Mouse (Mus musculus) bone marrow macrophage, adult 2 months (primary cell): ENCODE measurements at regions not wholly inside any gene's neighbourhood (a gene's known extent, or its start where the extent isn't known, plus 50 kb on each side); places are given as distances from the start of the nearest gene placed in this dataset.

Experiments
- H3K27ac ChIP-seq: 2 replicates; pipeline ENCODE4 v1.5.1; 2012; ENCODE audit warnings: low read depth, low read length; ENCODE audit not compliant: insufficient read depth
- H3K4me1 ChIP-seq: 2 replicates; pipeline ENCODE4 v1.6.1; 2012; ENCODE audit warnings: low read length; ENCODE audit not compliant: control insufficient read depth, insufficient read depth
- H3K4me3 ChIP-seq: 2 replicates; pipeline ENCODE4 v1.5.1; 2012; ENCODE audit warnings: mild to moderate bottlenecking, low read length, moderate library complexity; ENCODE audit not compliant: insufficient read depth
- CTCF ChIP-seq: IDR thresholded peaks from 2 replicates; pipeline ENCODE4 v1.5.1; 2012; ENCODE audit warnings: low read depth, mild to moderate bottlenecking, low read length, moderate library complexity
- POLR2A ChIP-seq: IDR thresholded peaks from 2 replicates; pipeline ENCODE4 v1.6.1; 2012; ENCODE audit warnings: mild to moderate bottlenecking, low read depth, low read length, borderline replicate concordance

GRCm38 (mm10) chr3:9346857-9347445 is 262.9 kb downstream of the Zfp704 start:
- Histone ChIP-seq H3K4me1 (peaks cover 3% of the 10 kb centered on the region; the same call in 1 of the 2 replicates), H3K4me3 (peak overlapping the region; percentile 56), H3K27ac (no peak overlapping the region)
- TF ChIP-seq POLR2A (no peak), CTCF (no peak)

DNA sequence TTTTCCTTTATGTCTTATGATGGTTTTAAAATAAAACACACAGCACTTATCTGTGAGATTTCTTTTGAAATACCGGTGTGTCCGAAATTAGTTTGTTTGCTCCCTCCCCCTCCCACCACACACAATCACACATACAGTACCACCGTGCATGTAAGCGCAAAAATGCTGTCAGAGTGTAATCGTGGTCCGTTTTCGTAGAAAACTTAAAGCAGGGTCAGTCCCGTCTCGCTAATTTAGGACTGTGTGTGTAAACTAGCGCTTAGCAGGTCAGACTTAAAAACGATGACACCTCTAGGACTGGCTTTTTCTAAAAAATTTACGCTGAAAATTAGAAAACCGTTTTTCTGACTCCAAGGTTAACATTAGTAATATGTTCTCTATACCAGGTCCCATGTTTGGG is 263.5 kb downstream of the Zfp704 start:
- Histone ChIP-seq H3K4me1 (peaks cover 3% of the 10 kb centered on the region; the same call in 1 of the 2 replicates), H3K27ac (no peak overlapping the region), H3K4me3 (no peak overlapping the region)
- TF ChIP-seq CTCF (no peak), POLR2A (no peak)

GRCm38 (mm10) chr3:9345885-9346284 is 264.0 kb downstream of the Zfp704 start:
- Histone ChIP-seq H3K27ac (no peak overlapping the region), H3K4me1 (peaks cover 5% of the 10 kb centered on the region), H3K4me3 (no peak overlapping the region)
- TF ChIP-seq CTCF (no peak), POLR2A (no peak)

DNA sequence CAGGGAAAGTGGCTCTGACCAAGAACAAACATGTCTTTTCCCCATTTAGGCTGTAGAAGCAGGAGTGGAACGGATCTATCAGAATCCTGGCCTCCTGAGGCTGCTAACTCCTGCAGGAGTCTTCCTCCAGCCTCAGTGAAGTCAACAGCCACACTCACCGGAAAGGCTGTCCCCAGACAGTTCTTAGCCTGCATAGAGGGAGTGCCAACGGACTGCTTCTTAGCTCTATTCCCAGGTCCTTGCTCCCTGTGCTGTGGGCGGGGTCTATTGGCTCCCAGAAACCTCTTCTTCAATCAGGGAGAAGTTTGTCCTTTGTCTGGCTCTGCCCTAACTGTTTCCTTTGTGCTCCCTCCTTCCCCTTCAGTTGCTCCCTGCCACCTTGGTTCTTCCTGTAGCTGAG is 266.3 kb downstream of the Zfp704 start:
- peaks cover 14% of the 10 kb centered on the region for H3K4me1 ChIP-seq
- no peak overlapping the region for H3K27ac ChIP-seq
- no peak overlapping the region for H3K4me3 ChIP-seq
- TF ChIP-seq CTCF = no peak
- no peak for TF ChIP-seq POLR2A

- no peak overlapping the region for H3K4me3 ChIP-seq
- no peak overlapping the region for H3K27ac ChIP-seq
- TF ChIP-seq CTCF = no peak
- TF ChIP-seq POLR2A = no peak
- peaks cover 11% of the 10 kb centered on the region for H3K4me1 ChIP-seq
Observed at GRCm38 (mm10) chr3:9342167-9342566, 267.7 kb downstream of the Zfp704 start.

DNA sequence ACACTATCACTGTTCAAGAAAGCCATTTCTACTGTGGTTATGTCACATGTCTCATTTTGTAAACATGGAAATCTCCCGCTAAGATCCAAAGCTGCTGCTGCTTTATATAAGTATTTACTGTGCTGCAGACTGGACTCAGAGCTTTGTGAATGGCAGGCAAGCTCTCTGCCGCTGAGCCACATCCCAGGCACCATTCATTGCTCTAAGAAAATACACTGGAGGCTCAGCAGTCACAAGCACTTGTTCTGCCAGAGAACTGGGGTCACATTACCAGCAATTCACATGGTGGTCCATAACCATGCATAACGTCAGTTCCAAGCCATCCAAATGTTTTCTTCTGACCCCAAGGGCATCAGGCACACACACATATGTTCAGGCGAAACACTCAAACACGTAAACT is 268.2 kb downstream of the Zfp704 start:
- no peak for TF ChIP-seq CTCF
- no peak overlapping the region for H3K4me3 ChIP-seq
- H3K4me1 ChIP-seq = peaks cover 11% of the 10 kb centered on the region
- no peak overlapping the region for H3K27ac ChIP-seq

- H3K27ac ChIP-seq = no peak overlapping the region
- TF ChIP-seq CTCF = no peak
- no peak for TF ChIP-seq POLR2A
- H3K4me3 ChIP-seq = no peak overlapping the region
- H3K4me1 ChIP-seq = peaks cover 11% of the 10 kb centered on the region
Observed at GRCm38 (mm10) chr3:9341244-9341643, 268.6 kb downstream of the Zfp704 start.

- Histone ChIP-seq H3K27ac (no peak overlapping the region), H3K4me1 (peaks cover 11% of the 10 kb centered on the region), H3K4me3 (peak overlapping the region; percentile 30)
- TF ChIP-seq CTCF = no peak
- no peak for TF ChIP-seq POLR2A
Observed at GRCm38 (mm10) chr3:9340788-9341187, 269.1 kb downstream of the Zfp704 start.

- Histone ChIP-seq H3K4me3 (no peak overlapping the region), H3K27ac (no peak overlapping the region), H3K4me1 (peaks cover 11% of the 10 kb centered on the region)
- TF ChIP-seq POLR2A (no peak), CTCF (no peak)
Observed at GRCm38 (mm10) chr3:9340344-9340743, 269.5 kb downstream of the Zfp704 start.

DNA sequence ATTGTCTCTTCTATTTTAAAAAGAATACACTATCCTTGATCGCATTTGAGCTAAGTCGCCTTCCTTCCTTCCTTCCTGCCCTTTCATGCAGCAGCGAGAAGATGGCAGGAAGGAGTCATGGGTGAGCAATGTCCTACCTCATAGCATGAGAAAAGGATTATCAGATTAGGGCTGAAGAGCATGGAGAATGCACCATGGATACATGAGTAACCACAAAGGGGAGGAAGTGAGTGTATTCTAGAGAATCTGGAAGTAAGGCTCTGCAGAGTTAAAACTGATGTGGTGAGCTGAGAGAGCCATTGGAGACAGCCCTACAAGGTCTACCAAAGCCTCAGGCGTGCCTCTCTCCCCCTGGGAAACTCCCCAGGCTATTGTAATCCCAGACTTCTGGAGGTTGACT is 270.2 kb downstream of the Zfp704 start:
- H3K27ac ChIP-seq = no peak overlapping the region
- H3K4me1 ChIP-seq = peaks cover 11% of the 10 kb centered on the region
- TF ChIP-seq CTCF = no peak
- no peak for TF ChIP-seq POLR2A
- no peak overlapping the region for H3K4me3 ChIP-seq

DNA sequence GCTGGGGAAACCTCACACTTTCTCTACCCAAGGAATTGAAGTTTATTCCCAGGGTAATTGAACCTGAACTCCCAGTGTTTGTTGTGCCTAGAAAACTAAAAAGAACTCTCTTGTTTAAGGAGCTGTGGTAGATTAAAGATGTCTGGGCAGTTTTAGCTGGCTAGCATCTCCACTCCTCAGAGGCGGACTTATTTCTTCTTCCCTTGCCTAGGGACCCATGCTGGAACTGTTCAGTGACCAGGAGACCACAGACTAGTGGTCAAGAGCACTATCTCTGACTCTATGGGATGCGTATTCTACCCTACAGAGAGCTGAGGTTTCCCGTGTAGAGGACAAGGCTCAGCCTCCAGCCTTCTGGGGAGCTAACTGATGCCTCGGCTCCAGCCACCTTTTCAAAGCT is 274.3 kb downstream of the Zfp704 start:
- Histone ChIP-seq H3K4me1 (peaks cover 6% of the 10 kb centered on the region), H3K4me3 (no peak overlapping the region), H3K27ac (no peak overlapping the region)
- no peak for TF ChIP-seq POLR2A
- no peak for TF ChIP-seq CTCF
